Mouse (Mus musculus) frontal cortex, adult (tissue): ENCODE measurements at regions not wholly inside any gene's neighbourhood (a gene's known extent, or its start where the extent isn't known, plus 50 kb on each side); places are given as distances from the start of the nearest gene placed in this dataset.

ENCODE experiments used
- ATAC-seq: cut with Nextera tagmentation; 2 replicates; pipeline ENCODE4 v1.9.2; 2017; ENCODE audit warnings: mild to moderate bottlenecking, moderate library complexity, mixed read lengths; ENCODE audit not compliant: low TSS enrichment

- ATAC-seq: no peak
These were observed 1098.7 kb downstream of the Pcdh18 start for GRCm38 (mm10) chr3:48658386-48658785.

- ATAC-seq: peak; percentile 97
These were observed 1102.0 kb downstream of the Pcdh18 start for GRCm38 (mm10) chr3:48655084-48655483.

- peak; percentile 100 for ATAC-seq
These were observed 1125.1 kb downstream of the Pcdh18 start for GRCm38 (mm10) chr3:48631889-48632483.

GRCm38 (mm10) chr3:48608933-48609332 lies 1148.2 kb downstream of the Pcdh18 start:
- no peak for ATAC-seq

- no peak for ATAC-seq
These were observed 1152.3 kb downstream of the Pcdh18 start for GRCm38 (mm10) chr3:48604840-48605239.

- no peak for ATAC-seq
These were observed 1169.8 kb downstream of the Pcdh18 start for GRCm38 (mm10) chr3:48587341-48587740.

- no peak for ATAC-seq
These were observed 1171.0 kb downstream of the Pcdh18 start for GRCm38 (mm10) chr3:48586145-48586544.

GRCm38 (mm10) chr3:48584340-48584739 lies 1172.8 kb downstream of the Pcdh18 start:
- ATAC-seq: no peak

- ATAC-seq: no peak
These were observed 1174.6 kb downstream of the Pcdh18 start for GRCm38 (mm10) chr3:48582521-48582920.

GRCm38 (mm10) chr3:48579971-48580370 lies 1177.2 kb downstream of the Pcdh18 start:
- no peak for ATAC-seq

- ATAC-seq: peak; percentile 93
These were observed 1177.9 kb downstream of the Pcdh18 start for GRCm38 (mm10) chr3:48579229-48579628.

GRCm38 (mm10) chr3:48546669-48547068 lies 1210.5 kb downstream of the Pcdh18 start:
- no peak for ATAC-seq

- ATAC-seq: no peak
These were observed 1242.1 kb downstream of the Pcdh18 start for GRCm38 (mm10) chr3:48515009-48515408.

- ATAC-seq: no peak
These were observed 1253.1 kb downstream of the Pcdh18 start for GRCm38 (mm10) chr3:48503996-48504395.

- no peak for ATAC-seq
These were observed 1292.4 kb downstream of the Pcdh18 start for GRCm38 (mm10) chr3:48464679-48465078.

GRCm38 (mm10) chr3:48441938-48442337 lies 1315.2 kb downstream of the Pcdh18 start:
- ATAC-seq: no peak

- ATAC-seq: no peak
These were observed 1327.6 kb downstream of the Pcdh18 start for GRCm38 (mm10) chr3:48429406-48430033.

GRCm38 (mm10) chr3:48389862-48390261 lies 1367.3 kb downstream of the Pcdh18 start:
- ATAC-seq: no peak
